Mouse (Mus musculus) brain, adult 10 weeks (tissue): Measurements from ENCODE around the gene Tecr. TPM values are rescaled to one million over a fixed set of nuclear protein-coding genes. Genes with fewer than 3 reads are reported as not detected.

Experiments used
- polyA plus RNA-seq: library from polyadenylated mRNA; stranded (reverse); fragments of 350-450 nt; fragmentation: Illumina TruSeq; extraction: RNeasy Lipid Tissue Mini Kit (QIAGEN cat#74804); gene quantifications from one replicate; pipeline ENCODE4 v1.2.3, GENCODE M21; 2015; ENCODE audit warnings: low read depth, low replicate concordance

Gene Tecr
- polyA plus RNA-seq = 635 TPM

GRCm38 (mm10) chr8:83607661-83608397 is at the start of gene Tecr, which contains the start of gene Dnajb1:
Tecr (minus strand) TSS chr8:83607971.
Dnajb1 (plus strand) TSS chr8:83608193.

GRCm38 (mm10) chr8:83652030-83652743 is 44.4 kb upstream of the Tecr start, which contains the start of gene Gipc1:
Gipc1 (plus strand) TSS chr8:83652677.

GRCm38 (mm10) chr8:83566469-83567395 is 41.0 kb downstream of the Tecr start, which contains the start of gene Ndufb7:
Ndufb7 (plus strand) TSS chr8:83566671.

GRCm38 (mm10) chr8:83535736-83536135 is 72.0 kb downstream of the Tecr start, which contains the start of gene Olfr370:
Olfr370 (plus strand) TSS chr8:83535780.

Other genes with a start within 250 kb of the Tecr start
- gene Clgn, start 218.1 kb downstream of the Tecr start, polyA plus RNA-seq = 9.2 TPM
- 446 TPM for gene Scoc, start 149.6 kb downstream of the Tecr start, polyA plus RNA-seq
- not detected for gene Olfr370, start 72.2 kb downstream of the Tecr start, polyA plus RNA-seq
- gene Ndufb7, start 41.3 kb downstream of the Tecr start, polyA plus RNA-seq = 307 TPM
- 52.9 TPM for gene Dnajb1, start 222 bp upstream of the Tecr start, polyA plus RNA-seq
- gene Gipc1, start 44.7 kb upstream of the Tecr start, polyA plus RNA-seq = 86.4 TPM
- 1.3 TPM for gene Ptger1, start 58.7 kb upstream of the Tecr start, polyA plus RNA-seq
- gene Pkn1, start 91.2 kb upstream of the Tecr start, polyA plus RNA-seq = 31.6 TPM
- 23.5 TPM for gene Ddx39, start 107.2 kb upstream of the Tecr start, polyA plus RNA-seq
- 9.7 TPM for gene Adgre5, start 133.4 kb upstream of the Tecr start, polyA plus RNA-seq